Mouse (Mus musculus) liver, adult 2 months (tissue): ENCODE measurements around the gene Art4. TPM values are rescaled to one million over a fixed set of nuclear protein-coding genes. Genes with fewer than 3 reads are reported as not detected.

Experiments
- DNase-seq: peaks from one replicate; pipeline ENCODE4 v3.0.0-alpha.2; 2011; ENCODE audit warnings: low read depth, low spot score; ENCODE audit errors: extremely low read depth
- H3K27ac ChIP-seq: fragments of 200-500 bp; replicated peaks from 2 replicates; pipeline ENCODE4 v1.5.1; 2012; ENCODE audit warnings: low read depth, mild to moderate bottlenecking, control low read depth, inconsistent platforms, low read length; ENCODE audit not compliant: insufficient read depth
- H3K27me3 ChIP-seq: fragments of 200-500 bp; 2 replicates; pipeline ENCODE4 v1.6.1; 2012; ENCODE audit warnings: mild to moderate bottlenecking, moderate library complexity, low read length, inconsistent platforms; ENCODE audit not compliant: control insufficient read depth, insufficient read depth
- H3K36me3 ChIP-seq: fragments of 200-500 bp; 2 replicates; pipeline ENCODE4 v1.6.1; 2012; ENCODE audit warnings: low read length, inconsistent platforms; ENCODE audit not compliant: control insufficient read depth, insufficient read depth
- H3K4me1 ChIP-seq: fragments of 200-500 bp; 2 replicates; pipeline ENCODE4 v1.6.1; 2011; ENCODE audit warnings: low read length; ENCODE audit not compliant: control insufficient read depth, insufficient read depth
- H3K4me3 ChIP-seq: fragments of 200-500 bp; 2 replicates; pipeline ENCODE4 v1.5.1; 2011; ENCODE audit warnings: low read depth, mild to moderate bottlenecking, control low read depth, low read length, moderate library complexity; ENCODE audit not compliant: insufficient read depth
- H3K79me2 ChIP-seq: fragments of 200-500 bp; 2 replicates; pipeline ENCODE4 v1.6.1; 2012; ENCODE audit warnings: inconsistent platforms, mild to moderate bottlenecking, low read length, moderate library complexity; ENCODE audit not compliant: control insufficient read depth, insufficient read depth
- H3K9ac ChIP-seq: fragments of 200-500 bp; 2 replicates; pipeline ENCODE4 v1.6.1; 2012; ENCODE audit warnings: low read depth, mild to moderate bottlenecking, control low read depth, inconsistent platforms, low read length
- CTCF ChIP-seq: fragments of 200-500 bp; IDR thresholded peaks from 2 replicates; pipeline ENCODE4 v1.5.1; 2011; ENCODE audit warnings: low read depth, low read length, control low read depth
- POLR2A ChIP-seq: fragments of 200-500 bp; IDR thresholded peaks from 2 replicates; pipeline ENCODE4 v1.6.1; 2011; ENCODE audit warnings: low read length, control low read depth; ENCODE audit not compliant: insufficient read depth; ENCODE audit errors: extremely low read depth
- WGBS: fragments of 180-500 bp; shearing (Covaris S2); methylation state at CpG from one replicate; pipeline ENCODE4 v1.1.7; 2018; 5-methylcytosine and 5-hydroxymethylcytosine counted together
- polyA plus RNA-seq: library from polyadenylated mRNA; depleted of rRNA; stranded (reverse); fragments of >200 nt; gene quantifications from 2 replicates; pipeline ENCODE4 v1.2.3, GENCODE M21; 2012
- total RNA-seq: library from RNA; depleted of rRNA; stranded (reverse); fragments of >200 nt; gene quantifications from 2 replicates; pipeline ENCODE4 v1.2.3, GENCODE M21; 2014

Art4 gene
- total and polyA plus RNA-seq, 2 experiments = 0.93 to 1.8 TPM

DNA sequence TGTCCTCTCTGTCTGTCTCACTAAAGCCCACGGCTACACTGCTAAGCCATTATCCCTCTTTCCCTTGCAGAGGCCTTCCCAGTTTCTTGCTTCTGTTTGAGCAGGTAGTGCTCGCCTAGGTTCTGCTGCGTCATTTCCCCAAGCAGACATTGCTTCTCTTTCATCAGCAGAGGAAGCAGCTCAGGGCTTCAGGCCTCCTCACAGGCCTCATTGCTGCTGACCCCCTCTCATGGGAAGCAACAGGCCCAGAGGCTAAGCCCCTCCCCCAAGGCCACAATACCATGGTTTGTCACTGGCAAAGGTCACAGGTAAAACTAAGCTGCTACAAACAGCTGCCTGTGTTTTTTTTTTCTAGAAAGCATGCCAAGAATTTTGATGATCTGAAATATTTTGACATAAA lies 4.8 kb downstream of the Art4 start:
- no peaks in the 10 kb centered on the region for H3K4me1 ChIP-seq
- H3K36me3 ChIP-seq = no peaks in the 10 kb centered on the region
- no peak for DNase-seq
- H3K4me3 ChIP-seq = no peak overlapping the region
- H3K27ac ChIP-seq = no peak overlapping the region
- no peaks in the 10 kb centered on the region for H3K27me3 ChIP-seq
- no peak overlapping the region for H3K9ac ChIP-seq
- H3K79me2 ChIP-seq = no peaks in the 10 kb centered on the region
- WGBS = 77% methylated on average over 3 of the region's 3 CpGs
- TF ChIP-seq POLR2A (no peak), CTCF (no peak)

DNA sequence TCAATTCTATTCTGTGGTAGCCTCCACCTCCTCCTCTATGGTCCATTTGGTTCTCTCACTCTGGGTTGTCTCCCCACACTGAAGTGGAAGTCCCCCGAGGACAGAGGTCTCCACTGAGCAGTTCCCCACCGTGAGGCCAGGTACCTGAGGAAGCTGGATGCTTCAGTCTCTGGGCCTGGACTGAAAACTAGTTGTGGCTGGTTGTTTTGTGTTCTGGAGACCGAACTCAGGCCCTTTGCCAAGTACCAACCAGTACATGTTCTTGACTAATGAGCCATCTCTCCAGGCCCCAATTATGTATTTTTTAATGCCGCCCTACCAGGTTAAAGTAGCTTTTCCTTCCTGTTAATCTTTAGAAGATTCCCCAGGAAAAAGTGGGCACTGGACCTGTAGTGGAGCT lies 5.2 kb downstream of the Art4 start:
- no peak for DNase-seq
- no peaks in the 10 kb centered on the region for H3K4me1 ChIP-seq
- no peak overlapping the region for H3K4me3 ChIP-seq
- H3K27me3 ChIP-seq = no peaks in the 10 kb centered on the region
- no peak for TF ChIP-seq CTCF
- no peak for TF ChIP-seq POLR2A
- H3K27ac ChIP-seq = no peak overlapping the region
- H3K9ac ChIP-seq = no peak overlapping the region
- 87% methylated on average over 4 of the region's 4 CpGs for WGBS
- no peaks in the 10 kb centered on the region for H3K79me2 ChIP-seq
- H3K36me3 ChIP-seq = no peaks in the 10 kb centered on the region

DNA sequence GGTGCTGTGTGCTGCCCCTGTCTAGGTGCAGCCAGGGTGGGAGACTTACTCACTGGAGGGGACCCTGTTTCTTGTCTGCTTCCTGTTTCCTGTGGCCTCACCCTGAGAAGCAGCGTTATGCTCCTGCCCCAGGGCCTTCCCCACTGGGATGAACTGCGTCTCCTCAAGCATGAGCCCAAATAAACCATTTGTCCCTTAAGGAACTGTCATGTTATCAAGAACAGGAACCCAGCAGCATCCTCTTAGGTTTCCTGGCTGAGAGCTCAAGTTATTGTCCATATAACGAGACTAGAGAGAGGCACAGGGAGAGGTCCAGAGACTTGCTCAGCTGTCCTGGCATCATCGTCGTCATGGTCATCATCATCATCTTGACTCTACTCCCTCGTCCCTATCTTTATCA lies 7.3 kb downstream of the Art4 start:
- no peak for TF ChIP-seq CTCF
- no peak for TF ChIP-seq POLR2A
- Histone ChIP-seq H3K4me3 (no peak overlapping the region), H3K27me3 (no peaks in the 10 kb centered on the region), H3K4me1 (no peaks in the 10 kb centered on the region), H3K79me2 (no peaks in the 10 kb centered on the region), H3K27ac (no peak overlapping the region), H3K9ac (no peak overlapping the region), H3K36me3 (no peaks in the 10 kb centered on the region)
- 77% methylated on average over 6 of the region's 6 CpGs for WGBS
- no peak for DNase-seq

DNA sequence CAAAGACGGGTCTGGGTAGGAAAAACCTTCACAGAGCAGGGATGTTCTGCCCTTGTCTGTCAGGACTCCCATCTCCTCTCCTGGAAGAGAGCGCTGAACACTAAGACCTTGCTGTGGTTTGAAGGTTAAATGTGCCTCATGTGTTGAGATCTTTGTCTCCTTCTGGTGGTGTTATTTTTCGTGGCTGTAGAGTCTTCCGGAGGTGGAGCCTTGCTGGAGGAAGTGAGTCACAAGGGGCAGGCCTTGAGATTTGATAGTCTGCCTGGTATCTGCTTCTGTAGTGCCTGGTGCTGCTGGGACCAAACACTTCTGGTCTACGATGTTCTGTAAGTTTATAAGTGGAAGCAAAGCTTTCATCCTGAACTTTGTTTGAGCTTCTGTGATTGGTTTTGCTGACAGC lies 8.6 kb downstream of the Art4 start:
- DNase-seq = no peak
- no peak overlapping the region for H3K9ac ChIP-seq
- H3K36me3 ChIP-seq = no peaks in the 10 kb centered on the region
- no peak overlapping the region for H3K27ac ChIP-seq
- H3K27me3 ChIP-seq = no peaks in the 10 kb centered on the region
- no peaks in the 10 kb centered on the region for H3K79me2 ChIP-seq
- H3K4me3 ChIP-seq = no peak overlapping the region
- TF ChIP-seq POLR2A (no peak), CTCF (no peak)
- WGBS = 81% methylated on average over 5 of the region's 5 CpGs
- no peaks in the 10 kb centered on the region for H3K4me1 ChIP-seq

DNA sequence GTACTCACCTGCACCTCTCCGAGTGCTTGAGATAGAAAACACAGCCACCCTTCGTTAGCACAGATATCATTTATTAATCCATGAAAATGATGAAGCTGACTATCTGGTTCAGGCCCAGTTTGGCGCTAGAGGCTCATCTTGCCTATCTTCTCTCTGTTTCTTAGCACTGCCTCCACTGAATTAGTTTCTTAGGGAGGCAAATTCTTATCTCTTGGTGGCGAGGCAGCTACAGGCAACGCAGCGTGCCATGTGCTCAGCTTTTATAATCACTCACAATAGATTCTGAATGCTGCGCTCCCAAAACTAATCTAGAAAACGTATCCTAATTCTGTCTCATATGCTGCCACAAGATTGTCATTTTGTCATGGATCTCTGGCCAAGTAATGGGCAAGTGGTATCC lies 9.1 kb downstream of the Art4 start:
- DNase-seq = no peak
- H3K27ac ChIP-seq = no peak overlapping the region
- H3K4me1 ChIP-seq = no peaks in the 10 kb centered on the region
- H3K79me2 ChIP-seq = no peaks in the 10 kb centered on the region
- H3K9ac ChIP-seq = no peak overlapping the region
- 86% methylated on average over 8 of the region's 8 CpGs for WGBS
- H3K27me3 ChIP-seq = no peaks in the 10 kb centered on the region
- H3K4me3 ChIP-seq = no peak overlapping the region
- H3K36me3 ChIP-seq = no peaks in the 10 kb centered on the region
- TF ChIP-seq CTCF (no peak), POLR2A (no peak)

DNA sequence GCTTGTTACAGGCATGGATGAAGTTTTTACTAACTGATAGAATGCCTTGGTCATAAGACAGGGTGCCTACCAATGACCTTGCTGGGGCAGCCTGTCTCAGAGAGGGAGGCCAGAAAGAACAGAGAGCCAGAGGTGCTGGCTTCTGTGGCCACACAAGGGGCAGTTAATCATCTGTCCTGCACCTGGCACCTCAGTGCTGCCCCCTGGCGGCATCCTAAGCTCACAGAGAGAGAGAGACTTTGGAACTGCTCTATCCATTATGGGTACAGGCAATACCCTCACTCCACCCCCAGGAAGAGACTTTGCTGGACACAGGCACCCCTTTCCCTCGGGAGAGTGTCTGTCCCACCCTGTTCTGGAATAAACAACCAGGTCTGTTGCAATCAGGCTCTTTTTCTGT lies 9.7 kb downstream of the Art4 start:
- Histone ChIP-seq H3K27me3 (no peaks in the 10 kb centered on the region), H3K4me1 (no peaks in the 10 kb centered on the region), H3K79me2 (no peaks in the 10 kb centered on the region), H3K4me3 (no peak overlapping the region), H3K27ac (no peak overlapping the region), H3K9ac (no peak overlapping the region), H3K36me3 (no peaks in the 10 kb centered on the region)
- no peak for TF ChIP-seq POLR2A
- TF ChIP-seq CTCF = peak; percentile 79
- DNase-seq = peak; percentile 16
- WGBS = 4% methylated on average over 2 of the region's 2 CpGs
